Mouse (Mus musculus) liver, postnatal 0 days (tissue): ENCODE measurements at regions not wholly inside any gene's neighbourhood (a gene's known extent, or its start where the extent isn't known, plus 50 kb on each side); places are given as distances from the start of the nearest gene placed in this dataset.

ENCODE experiments used
- ATAC-seq: fragments of 200-750 bp; cut with Nextera tagmentation; 2 replicates; pipeline ENCODE4 v1.8.0; 2017; ENCODE audit warnings: mild to moderate bottlenecking, moderate library complexity
- DNase-seq: peaks from one replicate; pipeline ENCODE4 v3.0.0-alpha.2; 2016
- H3K27ac ChIP-seq: fragments of 300-500 bp; sonication (generic); 2 replicates; pipeline ENCODE4 v1.5.1; 2014; ENCODE audit warnings: antibody characterized with exemption, moderate library complexity, mild to moderate bottlenecking, low read depth
- H3K27me3 ChIP-seq: fragments of 300-500 bp; sonication (generic); 2 replicates; pipeline ENCODE4 v1.6.1; 2014; ENCODE audit warnings: low read length, control low read depth, mixed read lengths; ENCODE audit not compliant: insufficient read depth
- H3K36me3 ChIP-seq: fragments of 300-500 bp; sonication (generic); replicated peaks from 2 replicates; pipeline ENCODE4 v1.6.1; 2014; ENCODE audit warnings: mild to moderate bottlenecking, control low read depth, low read length, moderate library complexity, mixed read lengths; ENCODE audit not compliant: insufficient read depth
- H3K4me1 ChIP-seq: fragments of 300-500 bp; sonication (generic); 2 replicates; pipeline ENCODE4 v1.6.1; 2014; ENCODE audit warnings: antibody characterized with exemption, mild to moderate bottlenecking, control low read depth; ENCODE audit not compliant: insufficient read depth
- H3K4me2 ChIP-seq: fragments of 300-500 bp; sonication (generic); 2 replicates; pipeline ENCODE4 v1.6.1; 2014; ENCODE audit warnings: low read depth, mild to moderate bottlenecking, low read length, moderate library complexity, mixed read lengths
- H3K4me3 ChIP-seq: fragments of 300-500 bp; sonication (generic); 2 replicates; pipeline ENCODE4 v1.5.1; 2014; ENCODE audit warnings: low read depth, low read length
- H3K9ac ChIP-seq: fragments of 300-500 bp; sonication (generic); replicated peaks from 2 replicates; pipeline ENCODE4 v1.6.1; 2014; ENCODE audit warnings: mild to moderate bottlenecking, moderate library complexity
- H3K9me3 ChIP-seq: fragments of 300-500 bp; sonication (generic); 2 replicates; pipeline ENCODE4 v1.6.1; 2016; ENCODE audit warnings: mild to moderate bottlenecking, control low read depth, low read length, mixed read lengths
- CTCF ChIP-seq: sonication (generic); IDR thresholded peaks from 2 replicates; pipeline ENCODE4 v1.5.1; 2016; ENCODE audit warnings: antibody characterized with exemption, low read depth
- EP300 ChIP-seq: IDR thresholded peaks from 2 replicates; pipeline ENCODE4 v1.6.1; 2016; ENCODE audit warnings: antibody characterized with exemption, low read depth, mild to moderate bottlenecking
- WGBS: fragments of 180-500 bp; shearing (Covaris S2); extraction: QIAGEN DNeasy Blood & Tissue Kit; methylation state at CpG from one replicate; pipeline ENCODE4 v1.1.7; 2014; ENCODE audit not compliant: insufficient replicate concordance; 5-methylcytosine and 5-hydroxymethylcytosine counted together

DNA sequence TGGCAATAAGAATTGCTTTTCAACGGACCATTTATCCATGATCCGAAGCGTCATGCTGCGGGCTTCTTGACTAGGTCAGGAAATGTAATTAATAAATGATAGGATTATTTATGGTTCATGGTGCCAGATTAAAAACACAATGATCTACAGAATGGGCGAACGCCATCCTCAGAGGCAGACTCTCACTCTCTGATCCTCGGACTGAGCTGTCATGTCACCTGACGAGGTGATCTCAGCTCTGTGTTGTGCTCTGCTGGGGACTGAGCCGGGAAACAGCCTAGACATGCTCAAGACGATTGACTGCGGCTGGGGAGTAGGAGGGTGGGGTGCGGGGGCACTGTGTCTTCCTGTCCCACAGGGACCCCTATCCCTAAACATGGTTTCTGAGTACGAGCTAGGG is 217.4 kb upstream of the A230072I06Rik start:
- Histone ChIP-seq H3K4me3 (no peak overlapping the region), H3K9ac (no peak overlapping the region), H3K4me1 (no peaks in the 10 kb centered on the region), H3K4me2 (no peak overlapping the region), H3K9me3 (no peaks in the 10 kb centered on the region), H3K27me3 (peaks cover 24% of the 10 kb centered on the region), H3K36me3 (no peaks in the 10 kb centered on the region), H3K27ac (no peak overlapping the region)
- no peak for TF ChIP-seq CTCF
- TF ChIP-seq EP300 = no peak
- ATAC-seq = no peak
- no peak for DNase-seq
- 70% methylated on average over 13 of the region's 13 CpGs for WGBS

DNA sequence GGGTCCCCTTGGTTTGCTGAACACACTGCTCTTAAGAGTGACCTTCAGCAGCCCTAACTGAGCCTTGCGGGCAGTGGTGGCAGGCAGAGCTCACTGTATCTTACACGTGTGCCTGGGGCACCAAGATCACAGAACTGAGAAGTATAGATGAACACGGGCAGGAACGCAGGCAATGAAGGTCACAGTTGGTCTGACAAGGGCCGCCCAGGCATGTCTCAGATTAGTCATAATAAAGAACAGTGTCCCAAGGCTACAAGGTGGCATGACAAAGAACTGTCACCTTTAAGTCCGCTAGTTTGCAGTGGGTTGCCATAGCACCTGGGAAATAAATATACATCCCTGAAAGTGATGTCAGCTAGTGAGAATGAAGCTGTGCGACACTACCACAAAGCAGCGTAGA is 215.9 kb upstream of the A230072I06Rik start:
- ATAC-seq = no peak
- no peak for DNase-seq
- Histone ChIP-seq H3K9ac (no peak overlapping the region), H3K4me3 (no peak overlapping the region), H3K36me3 (no peaks in the 10 kb centered on the region), H3K4me1 (no peaks in the 10 kb centered on the region), H3K27ac (no peak overlapping the region), H3K27me3 (peaks cover 28% of the 10 kb centered on the region), H3K9me3 (no peaks in the 10 kb centered on the region), H3K4me2 (no peak overlapping the region)
- whole genome bisulfite sequencing = 76% methylated on average over 8 of the region's 8 CpGs
- TF ChIP-seq CTCF (no peak), EP300 (no peak)

DNA sequence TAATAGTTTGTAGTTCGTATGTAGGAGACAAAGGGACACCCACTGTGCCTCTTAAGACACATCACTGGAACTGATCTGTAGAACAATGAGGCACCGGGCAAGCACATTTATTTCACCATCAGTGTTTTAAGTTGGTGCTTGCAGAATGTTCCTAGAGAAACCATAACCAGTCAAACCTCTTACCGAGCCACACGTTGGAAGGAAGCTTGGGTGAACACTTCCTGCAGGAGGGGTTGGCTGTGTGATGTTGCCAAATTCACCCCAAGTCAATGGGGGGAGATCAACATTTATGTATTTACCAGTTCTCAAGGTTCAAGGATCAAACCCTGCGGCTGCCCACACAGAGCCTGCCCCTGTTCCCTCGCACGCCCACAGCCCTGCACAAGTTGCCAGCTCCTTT is 214.0 kb upstream of the A230072I06Rik start:
- no peaks in the 10 kb centered on the region for H3K9me3 ChIP-seq
- H3K4me3 ChIP-seq = no peak overlapping the region
- no peak for TF ChIP-seq CTCF
- no peak for TF ChIP-seq EP300
- no peak overlapping the region for H3K4me2 ChIP-seq
- ATAC-seq (no peak), DNase-seq (no peak)
- no peak overlapping the region for H3K9ac ChIP-seq
- no peak overlapping the region for H3K27ac ChIP-seq
- no peaks in the 10 kb centered on the region for H3K4me1 ChIP-seq
- peaks cover 36% of the 10 kb centered on the region for H3K27me3 ChIP-seq
- no peaks in the 10 kb centered on the region for H3K36me3 ChIP-seq
- 72% methylated on average over 7 of the region's 7 CpGs for WGBS

DNA sequence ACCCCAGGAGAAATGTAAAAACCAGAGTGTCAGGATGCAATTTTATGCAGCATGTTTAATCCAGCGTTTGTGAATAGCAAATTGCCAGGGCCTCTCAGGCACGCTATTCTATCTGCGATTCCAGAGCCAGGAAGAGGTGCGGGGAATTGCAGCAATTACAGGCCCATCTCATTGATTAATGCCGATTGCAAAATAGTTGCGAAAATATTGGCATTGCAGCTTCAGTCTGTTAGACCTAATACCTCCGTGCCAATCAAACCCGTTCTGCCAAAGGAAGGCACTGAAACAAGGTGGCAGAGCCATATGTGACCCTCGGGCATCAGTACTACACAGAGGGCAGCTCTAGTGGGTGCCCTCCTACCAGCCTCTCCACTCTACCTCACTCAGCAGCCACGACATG is 212.2 kb upstream of the A230072I06Rik start:
- DNase-seq = no peak
- 66% methylated on average over 10 of the region's 10 CpGs for WGBS
- Histone ChIP-seq H3K27me3 (peaks cover 35% of the 10 kb centered on the region), H3K9me3 (no peaks in the 10 kb centered on the region), H3K4me2 (no peak overlapping the region), H3K27ac (no peak overlapping the region), H3K36me3 (no peaks in the 10 kb centered on the region), H3K4me3 (no peak overlapping the region), H3K4me1 (no peaks in the 10 kb centered on the region), H3K9ac (no peak overlapping the region)
- TF ChIP-seq CTCF = no peak
- TF ChIP-seq EP300 = no peak
- peak; percentile 17; the same call in 1 of the 2 replicates for ATAC-seq

DNA sequence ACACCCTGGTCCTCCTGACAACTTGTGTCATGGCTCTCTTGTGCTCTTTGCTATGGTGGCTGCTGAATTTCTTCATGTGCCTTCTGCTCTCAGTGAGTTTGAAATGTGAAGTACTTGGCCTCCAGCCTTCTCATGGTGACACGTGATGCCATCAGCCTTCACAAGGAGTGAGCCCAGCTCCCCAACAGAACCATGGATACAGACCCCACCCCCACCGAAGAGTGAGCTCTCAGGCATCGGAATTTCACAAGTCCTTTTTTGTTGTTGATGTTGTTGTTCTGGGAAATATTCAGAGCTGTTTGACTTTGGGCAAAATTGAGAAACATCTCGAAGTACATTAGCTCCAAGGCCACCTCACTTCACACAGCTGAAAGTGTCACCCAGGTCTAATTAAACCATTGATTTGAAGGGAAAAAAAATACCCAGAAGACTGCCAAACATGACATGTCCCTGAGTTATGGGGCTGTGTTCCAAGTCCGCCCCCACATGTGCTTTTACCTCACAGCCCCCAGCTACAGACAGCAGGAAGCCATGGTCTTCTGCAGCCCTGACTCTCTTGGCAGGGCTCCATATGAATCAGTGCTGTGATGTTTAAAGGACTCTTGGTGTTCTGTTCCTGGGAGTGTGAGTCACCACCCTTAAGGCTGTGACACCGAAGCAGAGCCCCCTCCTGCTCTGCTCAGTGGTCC is 205.2 kb upstream of the A230072I06Rik start:
- WGBS = 62% methylated on average over 6 of the region's 6 CpGs
- Histone ChIP-seq H3K4me3 (no peak overlapping the region), H3K27ac (no peak overlapping the region), H3K4me1 (no peaks in the 10 kb centered on the region), H3K36me3 (no peaks in the 10 kb centered on the region), H3K9me3 (no peaks in the 10 kb centered on the region), H3K27me3 (peaks cover 15% of the 10 kb centered on the region; the same call in 1 of the 2 replicates), H3K4me2 (no peak overlapping the region), H3K9ac (no peak overlapping the region)
- no peak for TF ChIP-seq CTCF
- TF ChIP-seq EP300 = no peak
- no peak for ATAC-seq
- DNase-seq = no peak

DNA sequence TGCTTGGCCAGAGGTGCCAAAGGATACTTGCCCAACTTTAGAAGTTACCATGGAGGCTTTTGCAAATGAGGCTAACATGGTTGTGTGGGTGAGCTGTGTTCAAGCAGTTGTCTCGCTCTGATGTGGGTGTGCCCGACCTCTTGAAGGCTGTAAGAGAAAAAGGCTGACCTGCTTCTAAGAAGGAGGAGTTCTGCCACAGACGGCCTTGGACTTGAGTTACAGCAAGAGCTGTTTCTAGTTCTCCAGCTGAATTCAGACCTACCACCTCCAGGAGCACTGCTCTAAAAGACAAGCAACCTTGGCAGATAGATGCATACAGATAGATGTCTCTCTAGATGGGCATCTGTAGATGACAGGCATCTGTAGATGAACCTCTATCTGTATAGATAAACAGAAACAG is 202.7 kb upstream of the A230072I06Rik start:
- 0 out of 2 replicates have a peak, but pooled peaks cover 7% of the 10 kb centered on the region for H3K27me3 ChIP-seq
- no peaks in the 10 kb centered on the region for H3K36me3 ChIP-seq
- H3K4me2 ChIP-seq = no peak overlapping the region
- TF ChIP-seq CTCF (no peak), EP300 (no peak)
- H3K27ac ChIP-seq = no peak overlapping the region
- no peak overlapping the region for H3K9ac ChIP-seq
- H3K4me1 ChIP-seq = no peaks in the 10 kb centered on the region
- DNase-seq (no peak), ATAC-seq (no peak)
- 66% methylated on average over 3 of the region's 3 CpGs for WGBS
- H3K9me3 ChIP-seq = no peaks in the 10 kb centered on the region
- no peak overlapping the region for H3K4me3 ChIP-seq
